Mouse (Mus musculus) natural killer cell, adult 2 months (primary cell): ENCODE results near the gene Rangap1.

Experiments used
- DNase-seq, 2 experiments: peaks; one replicate each; pipeline ENCODE4 v3.0.0; 2022; ENCODE audit warnings: low spot score in 2 of 2

Gene Rangap1

DNA sequence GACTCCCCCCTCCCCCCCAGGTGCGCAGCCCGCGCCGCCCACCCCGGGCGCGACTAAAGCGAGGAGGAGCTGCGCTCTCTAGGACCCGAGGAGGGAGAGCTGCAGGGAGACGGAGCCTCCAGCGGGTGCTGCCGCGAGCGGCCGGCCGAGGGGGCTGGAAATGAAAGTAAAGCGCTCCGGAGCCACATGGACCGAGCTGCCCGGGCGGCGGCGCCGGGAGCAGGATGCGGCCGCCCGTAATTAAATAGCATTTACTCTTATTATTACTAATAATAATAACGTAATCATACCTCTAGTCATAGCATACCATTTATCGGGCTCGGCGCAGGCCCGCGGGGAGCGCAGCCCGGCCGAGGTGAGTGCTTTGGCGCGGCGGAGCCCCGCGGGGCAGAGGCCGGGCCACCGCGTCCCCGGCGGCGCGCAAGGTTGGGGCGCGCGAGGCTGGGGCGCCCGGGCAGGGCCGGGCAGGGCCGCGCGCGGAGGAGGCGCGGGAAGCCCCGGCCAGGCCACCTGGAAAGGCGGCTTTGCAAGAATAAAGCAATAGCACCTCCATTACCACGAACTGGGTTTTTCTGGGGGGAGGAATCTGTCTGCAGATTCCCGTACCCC lies at the start of gene Rangap1, which contains the start of gene Zc3h7b:
Rangap1 (minus strand) TSS at position 539 of the 609 bp plus-strand sequence.
Zc3h7b (plus strand) TSS at position 66 of the 609 bp plus-strand sequence.
- peak; percentile 52 to 67 for DNase-seq

GRCm38 (mm10) chr15:81792444-81792843 lies 47.1 kb upstream of the Rangap1 start:
- no peak for DNase-seq

DNA sequence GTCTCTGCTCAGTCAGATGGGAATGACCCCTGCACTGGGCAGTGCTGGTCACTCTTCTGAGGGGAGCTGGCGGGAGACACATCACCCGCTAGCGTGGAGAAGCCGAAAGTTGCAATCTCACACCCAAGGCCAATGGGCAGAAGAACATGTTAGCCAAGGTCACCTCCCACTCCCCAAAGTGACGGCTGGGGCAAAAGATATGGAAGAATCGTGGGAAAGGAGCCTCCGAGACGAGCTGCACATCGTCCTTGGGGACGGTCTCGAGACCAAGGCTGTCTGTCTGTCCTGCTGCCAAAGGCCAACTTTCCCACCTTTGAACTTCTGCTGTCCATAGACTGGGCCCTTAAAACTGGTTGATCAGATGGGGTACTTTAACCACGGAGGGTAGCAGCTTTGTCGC lies 42.2 kb upstream of the Rangap1 start:
- DNase-seq, result no peak

- DNase-seq, result no peak
Measured at GRCm38 (mm10) chr15:81785701-81786100, 40.4 kb upstream of the Rangap1 start.

DNA sequence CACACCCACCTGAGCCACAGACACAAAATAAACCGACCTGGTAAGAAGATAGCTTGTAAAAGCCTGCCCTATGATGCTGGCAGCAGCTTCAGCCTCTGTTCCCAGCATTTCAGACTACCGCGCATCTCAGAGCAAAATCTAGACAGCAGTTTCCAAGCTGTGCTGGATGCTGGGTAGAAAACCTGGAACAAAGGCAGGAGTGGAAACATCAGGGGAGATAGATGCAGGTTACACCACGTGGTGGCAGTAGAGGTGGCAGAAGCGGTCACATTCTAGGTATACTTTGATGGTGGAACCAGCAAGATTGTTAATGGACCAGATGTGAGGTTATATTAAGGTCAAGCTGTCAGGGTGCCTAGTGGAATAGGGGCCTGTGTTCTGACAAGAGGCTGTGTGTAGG lies 39.4 kb upstream of the Rangap1 start:
- no peak for DNase-seq

GRCm38 (mm10) chr15:81781816-81782215 lies 36.5 kb upstream of the Rangap1 start:
- peak in 1 of 2 experiments; percentile 66 for DNase-seq

DNA sequence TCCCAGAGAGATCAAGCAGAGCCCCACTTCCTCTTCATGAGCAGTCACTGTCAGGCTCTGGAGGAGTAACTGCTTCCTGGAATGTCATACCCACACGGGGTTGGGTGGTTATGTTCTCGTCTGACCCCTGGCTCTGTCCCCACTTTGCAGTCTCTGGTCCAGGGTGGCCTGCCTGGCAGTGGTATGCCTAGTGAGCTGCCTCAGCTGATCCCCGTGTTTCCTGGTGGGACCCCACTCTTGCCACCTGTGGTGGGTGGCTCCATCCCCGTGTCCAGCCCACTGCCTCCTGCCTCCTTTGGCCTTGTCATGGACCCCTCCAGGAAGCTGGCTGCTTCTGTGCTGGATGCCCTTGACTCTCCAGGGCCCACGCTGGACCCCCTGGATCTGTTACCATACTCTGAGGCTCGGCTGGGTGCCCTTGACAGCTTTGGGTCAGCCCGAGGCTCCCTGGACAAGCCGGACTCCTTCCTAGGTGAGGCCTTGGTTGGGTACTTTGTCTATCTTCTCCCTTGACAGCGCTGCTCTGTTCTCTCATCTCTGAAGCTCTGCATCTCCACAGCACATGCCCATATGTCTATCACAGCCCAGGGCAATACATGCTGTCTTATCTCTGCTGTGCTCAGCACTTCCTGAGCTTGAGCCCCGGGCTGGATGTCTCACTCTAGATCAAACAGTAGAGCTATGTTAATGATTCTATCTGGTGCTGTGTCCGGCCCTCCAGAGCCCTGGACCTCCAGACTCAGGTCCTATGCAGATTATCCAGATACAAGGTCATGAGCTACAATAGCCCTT lies 31.5 kb upstream of the Rangap1 start:
- no peak for DNase-seq

DNA sequence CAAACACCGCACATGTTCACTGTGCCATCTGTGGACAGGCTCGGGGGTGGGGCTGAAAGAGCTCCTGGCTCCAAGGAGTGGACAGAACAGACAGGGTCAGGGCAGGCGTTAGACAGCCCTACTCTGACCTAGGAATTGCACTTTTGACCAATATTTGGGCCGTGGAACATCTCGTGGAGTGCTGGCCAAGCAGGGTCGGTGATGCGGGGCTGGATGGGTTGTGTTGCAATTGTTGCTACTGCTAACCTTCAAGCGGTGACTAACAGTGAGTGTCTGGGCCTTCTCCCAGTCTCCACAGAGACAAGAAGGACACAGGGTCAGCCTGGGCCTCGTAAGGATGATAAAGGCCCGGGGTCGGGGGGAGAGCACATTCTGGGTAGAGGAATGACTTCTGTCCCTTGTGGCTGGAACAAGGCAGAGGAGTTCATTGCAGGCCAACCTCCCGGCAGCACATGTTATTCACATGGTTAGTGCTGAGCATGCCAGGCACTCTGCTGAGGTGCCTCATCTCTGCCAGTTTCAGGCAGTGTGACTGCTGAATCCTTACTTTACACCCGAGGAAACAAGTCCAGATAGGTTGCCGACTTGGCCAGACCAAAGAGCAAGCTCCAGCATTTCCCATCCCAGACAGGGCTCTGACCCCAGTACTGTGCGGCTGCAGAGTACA lies 29.3 kb upstream of the Rangap1 start:
- DNase-seq, result no peak

DNA sequence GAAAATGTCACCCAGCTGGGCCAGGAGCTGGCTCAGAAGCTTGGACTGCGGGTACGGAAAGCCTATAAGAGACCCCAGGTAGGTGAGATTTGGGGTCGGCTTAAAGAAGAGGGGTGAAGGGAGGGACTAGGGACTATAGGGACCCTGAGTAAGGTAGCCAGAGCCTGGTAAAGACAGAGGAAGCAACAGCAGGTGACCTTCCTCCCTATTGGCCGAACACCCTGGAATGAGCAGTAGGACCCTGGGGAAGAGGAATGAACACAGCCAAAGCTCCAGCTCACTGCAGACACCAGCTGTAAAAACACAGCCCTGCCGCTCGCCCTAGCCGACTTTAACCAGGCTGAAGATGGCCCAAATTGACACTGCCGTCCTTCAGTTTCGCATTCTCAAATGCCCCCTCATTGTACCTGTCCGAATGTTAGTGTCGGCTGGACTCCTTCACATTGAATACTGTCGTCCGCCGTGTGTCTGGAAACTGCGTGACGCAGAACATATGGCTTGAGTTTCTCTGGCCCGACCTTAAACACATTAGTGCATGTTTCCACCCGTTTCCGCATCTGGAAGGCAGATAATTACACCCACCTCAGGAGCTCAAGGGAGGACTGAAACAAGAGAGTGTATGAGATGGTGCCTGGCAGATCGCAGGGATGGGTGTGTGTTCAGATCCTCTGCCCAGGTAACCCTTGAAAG lies 27.2 kb upstream of the Rangap1 start:
- DNase-seq, result no peak

DNA sequence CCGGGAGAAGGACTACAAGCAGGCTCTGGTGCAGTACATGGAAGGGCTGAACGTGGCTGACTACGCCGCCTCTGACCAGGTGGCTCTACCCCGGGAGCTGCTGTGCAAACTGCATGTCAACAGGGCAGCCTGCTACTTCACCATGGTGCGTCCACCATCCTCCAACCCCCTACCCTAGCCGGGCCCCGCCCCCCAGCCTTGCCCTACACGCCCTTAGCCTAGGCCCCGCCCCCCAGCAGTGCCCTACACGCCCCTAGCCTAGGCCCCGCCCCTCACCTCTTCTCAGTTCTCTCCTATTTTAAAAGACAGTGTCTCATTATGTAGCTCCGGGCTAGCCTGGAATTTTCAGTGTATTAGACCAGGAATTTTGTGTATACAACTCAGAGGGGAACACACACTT lies 23.7 kb upstream of the Rangap1 start:
- no peak for DNase-seq

DNA sequence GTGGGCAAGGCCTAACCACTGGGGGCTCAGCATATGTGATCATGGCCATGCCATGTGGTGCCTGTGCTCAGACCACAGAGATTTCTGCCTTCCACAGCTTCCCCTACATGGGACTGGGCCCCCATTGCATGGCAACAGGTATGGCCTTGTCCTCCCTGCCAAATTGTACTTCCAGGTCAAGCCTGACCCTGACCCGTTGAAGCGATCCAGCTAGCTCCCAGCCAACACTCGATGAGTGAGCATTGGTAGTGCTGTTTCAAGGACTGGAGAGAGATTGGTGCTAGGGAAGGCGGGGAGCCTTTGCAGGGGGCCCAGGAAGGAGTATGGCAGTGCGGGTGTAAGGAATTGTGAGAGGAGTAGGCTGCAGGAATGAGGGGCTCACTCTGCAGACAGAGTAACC lies 21.1 kb upstream of the Rangap1 start:
- DNase-seq, result no peak

GRCm38 (mm10) chr15:81765651-81766050 lies 20.3 kb upstream of the Rangap1 start:
- DNase-seq, result no peak

GRCm38 (mm10) chr15:81764573-81764972 lies 19.2 kb upstream of the Rangap1 start:
- DNase-seq, result no peak

DNA sequence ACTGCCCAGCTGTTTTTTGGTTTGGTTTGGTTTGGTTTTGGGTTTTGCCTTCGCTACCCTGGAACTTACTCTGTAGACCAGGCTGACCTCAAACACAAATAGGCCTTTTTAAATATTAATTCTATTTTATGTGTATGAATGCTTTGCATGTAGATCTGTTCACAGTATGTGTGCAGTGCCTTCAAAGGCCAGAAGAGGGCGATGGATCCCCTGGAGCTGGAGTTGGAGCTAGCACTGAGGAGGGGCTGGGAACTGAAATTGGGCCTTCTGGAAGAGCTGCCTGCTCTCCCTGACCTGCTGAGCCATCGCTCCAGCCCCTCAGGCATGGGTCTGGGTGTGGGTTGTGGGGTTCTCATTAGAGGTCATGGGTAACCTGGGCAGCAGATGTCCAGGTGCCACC lies 16.6 kb upstream of the Rangap1 start:
- DNase-seq, result no peak

GRCm38 (mm10) chr15:81761381-81761780 lies 16.1 kb upstream of the Rangap1 start:
- DNase-seq, result no peak

DNA sequence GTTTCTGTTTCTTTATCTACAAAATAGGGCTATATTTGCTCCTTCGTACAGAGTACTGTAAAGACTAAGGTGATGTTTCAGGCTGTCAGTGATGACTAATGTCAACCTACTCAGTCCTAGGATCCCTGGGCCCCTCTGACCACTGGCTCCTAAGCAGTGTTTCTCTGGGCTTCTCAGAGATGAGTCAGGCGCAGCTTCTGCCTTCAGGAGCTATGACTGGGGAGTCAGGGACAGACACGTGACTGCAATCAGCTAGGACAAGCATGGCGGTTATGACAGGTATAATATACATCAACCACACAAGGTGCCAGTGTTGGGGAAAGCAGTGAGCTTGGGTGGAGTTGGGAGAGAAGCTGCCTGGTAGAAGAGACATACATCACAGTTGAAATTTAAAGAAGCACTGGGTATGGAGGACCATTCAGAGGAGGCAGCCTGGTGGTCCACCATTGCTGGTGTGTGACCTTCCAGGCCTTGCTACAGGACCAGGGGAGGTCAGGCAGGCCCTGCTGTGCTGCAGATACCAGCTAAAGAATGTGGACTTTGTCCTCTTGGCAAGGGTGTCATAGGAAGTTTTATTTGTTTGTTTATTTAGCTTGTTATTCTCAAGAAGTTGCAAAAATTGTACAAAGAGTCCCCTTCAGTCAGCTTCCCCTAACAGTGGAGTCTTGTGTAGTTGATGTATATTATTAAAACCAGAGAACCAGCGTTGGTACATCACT lies 15.2 kb upstream of the Rangap1 start:
- DNase-seq, result no peak

DNA sequence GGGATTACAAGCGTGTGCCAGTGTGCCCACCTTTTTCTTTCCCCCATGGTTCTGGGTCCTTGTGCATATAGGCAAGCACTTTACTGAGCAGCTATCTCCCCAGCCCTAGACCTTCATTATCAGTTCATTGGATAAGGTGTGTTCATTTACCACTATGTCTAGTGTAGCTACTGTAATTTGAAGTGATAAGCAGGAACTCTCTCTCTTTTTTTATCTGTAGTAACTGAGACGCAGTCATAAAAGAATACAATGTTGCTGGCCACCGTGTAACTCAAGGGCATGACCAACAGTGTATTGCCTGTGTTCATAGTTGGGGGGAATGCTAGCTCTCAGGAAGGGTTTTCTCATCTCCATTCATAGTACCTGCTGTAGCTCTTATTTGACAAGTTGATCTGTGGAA lies 14.2 kb upstream of the Rangap1 start:
- no peak for DNase-seq

- DNase-seq, result no peak
Measured at GRCm38 (mm10) chr15:81758701-81759100, 13.4 kb upstream of the Rangap1 start.

- DNase-seq, result no peak
Measured at GRCm38 (mm10) chr15:81753669-81754068, 8.3 kb upstream of the Rangap1 start.

GRCm38 (mm10) chr15:81749742-81750141 lies 4.4 kb upstream of the Rangap1 start:
- DNase-seq, result no peak

GRCm38 (mm10) chr15:81745601-81746114 lies 328 bp upstream of the Rangap1 start:
- DNase-seq, result peak; percentile 51 to 52
